Mouse (Mus musculus) bone marrow macrophage, adult 2 months (primary cell): ENCODE results near the gene Krt7.

Source experiments
- CTCF ChIP-seq: IDR thresholded peaks from 2 replicates; pipeline ENCODE4 v1.5.1; 2012; ENCODE audit warnings: low read depth, mild to moderate bottlenecking, low read length, moderate library complexity
- POLR2A ChIP-seq: IDR thresholded peaks from 2 replicates; pipeline ENCODE4 v1.6.1; 2012; ENCODE audit warnings: mild to moderate bottlenecking, low read depth, low read length, borderline replicate concordance

DNA sequence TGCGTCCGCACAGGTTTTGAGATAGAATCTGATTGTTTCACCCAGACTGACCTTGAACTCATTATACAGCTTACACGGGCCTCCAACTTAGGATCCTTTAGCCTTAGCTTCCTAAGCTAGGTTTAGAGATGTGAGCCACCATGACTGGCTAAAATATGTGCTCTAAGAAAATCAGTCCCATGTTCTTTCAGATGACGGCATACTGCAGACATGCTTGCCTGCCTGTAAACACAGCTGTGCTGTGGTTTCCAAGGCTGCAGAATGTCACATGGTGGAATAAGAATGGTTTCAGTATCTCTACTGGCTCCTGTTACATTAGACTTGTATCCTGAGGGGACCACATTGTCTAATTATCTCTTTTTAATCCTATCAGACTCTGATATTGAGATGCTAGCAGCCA lies 8.1 kb downstream of the Krt7 start:
- TF ChIP-seq POLR2A, result no peak
- no peak for TF ChIP-seq CTCF
